Mouse (Mus musculus): ENCODE data around the gene Tnfrsf8. TPM values are rescaled to one million over a fixed set of nuclear protein-coding genes. Genes with fewer than 3 reads are reported as not detected.

The Tnfrsf8 gene
- total and polyA plus RNA-seq, 2 experiments = 0.02 to 0.09 TPM

GRCm38 (mm10) chr4:145323631-145324030 lies 8.7 kb upstream of the Tnfrsf8 start:
- H3K27ac ChIP-seq (replicated peaks; ENCODE audit: insufficient read depth, low read depth, low read length) = no peak overlapping the region
- no peak for TF ChIP-seq POLR2A (IDR thresholded peaks at IDR 0.05; ENCODE audit: extremely low read depth, insufficient read depth, low read length)
- TF ChIP-seq CTCF (IDR thresholded peaks at IDR 0.05; ENCODE audit: low read depth, low read length) = no peak
- H3K4me1 ChIP-seq (ENCODE audit: control insufficient read depth, insufficient read depth, low read length) = no peaks in the 10 kb centered on the region
- H3K36me3 ChIP-seq (ENCODE audit: control insufficient read depth, insufficient read depth, low read length) = no peaks in the 10 kb centered on the region
- H3K27me3 ChIP-seq (ENCODE audit: control insufficient read depth, insufficient read depth, low read length) = no peaks in the 10 kb centered on the region
- no peak overlapping the region for H3K4me3 ChIP-seq (ENCODE audit: insufficient read depth, low read depth, low read length)
- DNase-seq (ENCODE audit: extremely low read depth, low read depth, low spot score) = no peak
- 62% methylated on average over 3 of the region's 3 CpGs for WGBS
- H3K79me2 ChIP-seq (ENCODE audit: control insufficient read depth, insufficient read depth, low read length) = no peaks in the 10 kb centered on the region
- H3K9ac ChIP-seq (ENCODE audit: low read depth, low read length) = no peak overlapping the region

GRCm38 (mm10) chr4:145322995-145323627 lies 8.1 kb upstream of the Tnfrsf8 start:
- Histone ChIP-seq H3K4me1 (ENCODE audit: control insufficient read depth, insufficient read depth, low read length) (no peaks in the 10 kb centered on the region), H3K36me3 (ENCODE audit: control insufficient read depth, insufficient read depth, low read length) (no peaks in the 10 kb centered on the region), H3K27me3 (ENCODE audit: control insufficient read depth, insufficient read depth, low read length) (no peaks in the 10 kb centered on the region), H3K4me3 (ENCODE audit: insufficient read depth, low read depth, low read length) (no peak overlapping the region), H3K9ac (ENCODE audit: low read depth, low read length) (no peak overlapping the region), H3K79me2 (ENCODE audit: control insufficient read depth, insufficient read depth, low read length) (no peaks in the 10 kb centered on the region), H3K27ac (replicated peaks; ENCODE audit: insufficient read depth, low read depth, low read length) (no peak overlapping the region)
- no peak for DNase-seq (ENCODE audit: extremely low read depth, low read depth, low spot score)
- WGBS = 76% methylated on average over 8 of the region's 8 CpGs
- no peak for TF ChIP-seq POLR2A (IDR thresholded peaks at IDR 0.05; ENCODE audit: extremely low read depth, insufficient read depth, low read length)
- no peak for TF ChIP-seq CTCF (IDR thresholded peaks at IDR 0.05; ENCODE audit: low read depth, low read length)

DNA sequence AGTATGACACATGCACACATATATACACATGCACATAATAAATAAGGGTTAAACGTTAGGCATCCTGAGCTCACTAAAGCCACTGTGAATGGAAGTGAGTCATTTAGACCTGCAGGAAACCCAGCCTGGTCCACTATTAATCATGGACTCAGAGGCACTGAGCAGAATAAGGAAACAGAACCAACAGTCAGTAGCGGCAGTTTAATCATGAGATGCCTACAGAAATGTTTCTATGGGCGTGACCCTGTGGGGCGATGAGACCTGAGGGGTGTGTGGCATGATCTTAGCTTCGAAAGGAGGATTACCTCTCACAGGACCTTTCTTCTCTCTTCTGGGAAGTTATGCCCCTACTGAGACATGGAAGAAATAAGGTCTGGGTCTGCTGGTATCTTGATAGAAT lies 7.2 kb upstream of the Tnfrsf8 start:
- H3K4me1 ChIP-seq (ENCODE audit: control insufficient read depth, insufficient read depth, low read length) = no peaks in the 10 kb centered on the region
- no peaks in the 10 kb centered on the region for H3K36me3 ChIP-seq (ENCODE audit: control insufficient read depth, insufficient read depth, low read length)
- no peaks in the 10 kb centered on the region for H3K79me2 ChIP-seq (ENCODE audit: control insufficient read depth, insufficient read depth, low read length)
- no peak overlapping the region for H3K4me3 ChIP-seq (ENCODE audit: insufficient read depth, low read depth, low read length)
- H3K27ac ChIP-seq (replicated peaks; ENCODE audit: insufficient read depth, low read depth, low read length) = no peak overlapping the region
- DNase-seq (ENCODE audit: extremely low read depth, low read depth, low spot score) = no peak
- TF ChIP-seq CTCF (IDR thresholded peaks at IDR 0.05; ENCODE audit: low read depth, low read length) (no peak), POLR2A (IDR thresholded peaks at IDR 0.05; ENCODE audit: extremely low read depth, insufficient read depth, low read length) (no peak)
- no peak overlapping the region for H3K9ac ChIP-seq (ENCODE audit: low read depth, low read length)
- 80% methylated on average over 5 of the region's 5 CpGs for WGBS
- H3K27me3 ChIP-seq (ENCODE audit: control insufficient read depth, insufficient read depth, low read length) = no peaks in the 10 kb centered on the region

GRCm38 (mm10) chr4:145320624-145321023 lies 5.7 kb upstream of the Tnfrsf8 start:
- 79% methylated on average over 4 of the region's 4 CpGs for WGBS
- Histone ChIP-seq H3K27ac (replicated peaks; ENCODE audit: insufficient read depth, low read depth, low read length) (no peak overlapping the region), H3K4me3 (ENCODE audit: insufficient read depth, low read depth, low read length) (no peak overlapping the region), H3K9ac (ENCODE audit: low read depth, low read length) (no peak overlapping the region), H3K27me3 (ENCODE audit: control insufficient read depth, insufficient read depth, low read length) (no peaks in the 10 kb centered on the region), H3K79me2 (ENCODE audit: control insufficient read depth, insufficient read depth, low read length) (no peaks in the 10 kb centered on the region), H3K36me3 (ENCODE audit: control insufficient read depth, insufficient read depth, low read length) (no peaks in the 10 kb centered on the region), H3K4me1 (ENCODE audit: control insufficient read depth, insufficient read depth, low read length) (no peaks in the 10 kb centered on the region)
- TF ChIP-seq CTCF (IDR thresholded peaks at IDR 0.05; ENCODE audit: low read depth, low read length) = no peak
- no peak for TF ChIP-seq POLR2A (IDR thresholded peaks at IDR 0.05; ENCODE audit: extremely low read depth, insufficient read depth, low read length)
- no peak for DNase-seq (ENCODE audit: extremely low read depth, low read depth, low spot score)

- no peaks in the 10 kb centered on the region for H3K4me1 ChIP-seq (ENCODE audit: control insufficient read depth, insufficient read depth, low read length)
- H3K9ac ChIP-seq (ENCODE audit: low read depth, low read length) = no peak overlapping the region
- no peak overlapping the region for H3K27ac ChIP-seq (replicated peaks; ENCODE audit: insufficient read depth, low read depth, low read length)
- H3K4me3 ChIP-seq (ENCODE audit: insufficient read depth, low read depth, low read length) = no peak overlapping the region
- peaks cover 7% of the 10 kb centered on the region; the same call in 1 of the 2 replicates for H3K27me3 ChIP-seq (ENCODE audit: control insufficient read depth, insufficient read depth, low read length)
- H3K36me3 ChIP-seq (ENCODE audit: control insufficient read depth, insufficient read depth, low read length) = no peaks in the 10 kb centered on the region
- no peaks in the 10 kb centered on the region for H3K79me2 ChIP-seq (ENCODE audit: control insufficient read depth, insufficient read depth, low read length)
- TF ChIP-seq POLR2A (IDR thresholded peaks at IDR 0.05; ENCODE audit: extremely low read depth, insufficient read depth, low read length) (no peak), CTCF (IDR thresholded peaks at IDR 0.05; ENCODE audit: low read depth, low read length) (no peak)
- DNase-seq (ENCODE audit: extremely low read depth, low read depth, low spot score) = no peak
- WGBS = 77% methylated on average over 4 of the region's 4 CpGs
Measured at GRCm38 (mm10) chr4:145319274-145320226, 4.6 kb upstream of the Tnfrsf8 start.

All from liver, adult 2 months (tissue).